Mouse (Mus musculus) embryonic facial prominence, embryonic 10.5 days (tissue): ENCODE data around the gene H60c. TPM values are rescaled to one million over a fixed set of nuclear protein-coding genes. Genes with fewer than 3 reads are reported as not detected.
"Not testable (repeated sequence)": the region's sequence is repeated elsewhere in the genome, so short reads cannot be mapped to it uniquely, and the experiment has no call there.

ENCODE experiments used
- DNase-seq: peaks from one replicate; pipeline ENCODE4 v3.0.0-alpha.2; 2017; ENCODE audit warnings: low spot score
- H3K27ac ChIP-seq: fragments of 300-500 bp; sonication (generic); replicated peaks from 2 replicates; pipeline ENCODE4 v1.5.1; 2016; ENCODE audit warnings: mild to moderate bottlenecking
- H3K27me3 ChIP-seq: fragments of 300-500 bp; sonication (generic); replicated peaks from 2 replicates; pipeline ENCODE4 v1.6.1; 2016; ENCODE audit warnings: low read depth, mild to moderate bottlenecking; ENCODE audit not compliant: poor library complexity, severe bottlenecking
- H3K36me3 ChIP-seq: fragments of 300-500 bp; sonication (generic); replicated peaks from 2 replicates; pipeline ENCODE4 v1.6.1; 2016; ENCODE audit warnings: mild to moderate bottlenecking, moderate library complexity
- H3K4me1 ChIP-seq: fragments of 300-500 bp; sonication (generic); 2 replicates; pipeline ENCODE4 v1.6.1; 2016
- H3K4me3 ChIP-seq: fragments of 300-500 bp; sonication (generic); 2 replicates; pipeline ENCODE4 v1.5.1; 2016; ENCODE audit warnings: mild to moderate bottlenecking, moderate library complexity
- H3K9me3 ChIP-seq: fragments of 300-500 bp; sonication (generic); 2 replicates; pipeline ENCODE4 v1.6.1; 2016; ENCODE audit warnings: mild to moderate bottlenecking
- WGBS: fragments of 180-500 bp; shearing (Covaris S2); methylation state at CpG from one replicate; pipeline ENCODE4 v1.1.7; 2016; 5-methylcytosine and 5-hydroxymethylcytosine counted together
- polyA plus RNA-seq: library from polyadenylated mRNA; unstranded; fragments of >200 nt; fragmentation: Nextera tagmentation; extraction: Ambion mirVana; gene quantifications from 2 replicates; pipeline ENCODE4 v1.2.1, GENCODE M21; 2016

The H60c gene
- polyA plus RNA-seq: not detected in 2 replicates

GRCm38 (mm10) chr10:3267671-3268070 lies at the start of gene H60c:
Gene H60c, minus strand, starts transcription at chr10:3267771.
- Histone ChIP-seq H3K4me3 (no peak within 1 kb of the TSS), H3K27me3 (no peaks in the 10 kb centered on the region), H3K4me1 (no peaks in the 10 kb centered on the region), H3K9me3 (peaks cover 8% of the 10 kb centered on the region; the same call in 1 of the 2 replicates), H3K36me3 (no peaks in the 10 kb centered on the region), H3K27ac (no peak within 1 kb of the TSS)
- no peak for DNase-seq
- WGBS: 77% methylated on average over 8 of the region's 8 CpGs

DNA sequence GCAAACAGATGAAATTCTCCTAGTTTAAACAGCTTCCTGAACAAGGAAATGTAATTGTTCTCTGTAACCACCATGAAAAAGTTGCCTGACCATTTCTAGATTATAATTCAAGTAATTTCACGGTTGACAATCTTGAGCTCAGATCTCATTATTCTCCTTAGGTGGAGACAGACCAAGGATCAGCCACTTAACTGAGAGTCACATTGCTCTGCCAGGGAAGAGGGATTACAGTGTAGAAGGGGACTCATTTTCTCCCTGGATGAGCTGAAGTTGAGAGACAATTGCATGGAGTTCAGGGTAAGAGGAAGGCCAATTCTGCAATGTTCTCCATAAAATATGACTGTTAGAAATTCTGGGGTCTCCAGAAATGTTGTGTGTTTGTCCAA lies 41.2 kb upstream of the H60c start:
- no peaks in the 10 kb centered on the region for H3K36me3 ChIP-seq
- 80% methylated on average over 1 of the region's 1 CpGs for WGBS
- peaks cover 9% of the 10 kb centered on the region; the same call in 1 of the 2 replicates for H3K9me3 ChIP-seq
- no peaks in the 10 kb centered on the region for H3K27me3 ChIP-seq
- no peaks in the 10 kb centered on the region for H3K4me1 ChIP-seq
- H3K4me3 ChIP-seq: no peak overlapping the region
- no peak overlapping the region for H3K27ac ChIP-seq
- DNase-seq: no peak

GRCm38 (mm10) chr10:3308180-3308820 lies 40.7 kb upstream of the H60c start:
- H3K27me3 ChIP-seq: no peaks in the 10 kb centered on the region
- H3K9me3 ChIP-seq: peaks cover 10% of the 10 kb centered on the region
- H3K36me3 ChIP-seq: no peaks in the 10 kb centered on the region
- H3K4me3 ChIP-seq: no peak overlapping the region
- 84% methylated on average over 4 of the region's 4 CpGs for WGBS
- no peaks in the 10 kb centered on the region for H3K4me1 ChIP-seq
- DNase-seq: no peak
- H3K27ac ChIP-seq: no peak overlapping the region

DNA sequence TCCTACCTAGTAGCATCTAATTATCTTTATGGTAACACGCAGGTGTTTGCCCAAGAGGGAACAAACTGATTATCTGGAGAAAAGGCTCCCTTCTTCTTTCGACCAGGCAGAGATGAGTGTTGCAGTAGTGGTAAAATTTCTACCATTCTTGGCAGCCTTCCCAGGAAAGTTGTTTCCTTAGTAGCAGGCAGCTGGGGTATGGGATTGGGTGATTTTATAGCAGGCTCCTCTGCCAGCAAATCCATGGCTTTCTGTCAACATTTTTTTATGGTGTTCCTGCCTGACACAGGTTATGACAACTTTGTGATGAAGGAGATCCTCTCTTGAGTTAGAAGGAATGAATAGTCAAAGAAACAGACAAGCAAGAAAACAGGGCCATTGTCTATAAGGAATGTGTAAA lies 40.2 kb upstream of the H60c start:
- peaks cover 12% of the 10 kb centered on the region for H3K9me3 ChIP-seq
- H3K4me1 ChIP-seq: no peaks in the 10 kb centered on the region
- no peaks in the 10 kb centered on the region for H3K36me3 ChIP-seq
- no peaks in the 10 kb centered on the region for H3K27me3 ChIP-seq
- H3K27ac ChIP-seq: no peak overlapping the region
- H3K4me3 ChIP-seq: no peak overlapping the region
- 88% methylated on average over 2 of the region's 2 CpGs for whole genome bisulfite sequencing
- DNase-seq: no peak

DNA sequence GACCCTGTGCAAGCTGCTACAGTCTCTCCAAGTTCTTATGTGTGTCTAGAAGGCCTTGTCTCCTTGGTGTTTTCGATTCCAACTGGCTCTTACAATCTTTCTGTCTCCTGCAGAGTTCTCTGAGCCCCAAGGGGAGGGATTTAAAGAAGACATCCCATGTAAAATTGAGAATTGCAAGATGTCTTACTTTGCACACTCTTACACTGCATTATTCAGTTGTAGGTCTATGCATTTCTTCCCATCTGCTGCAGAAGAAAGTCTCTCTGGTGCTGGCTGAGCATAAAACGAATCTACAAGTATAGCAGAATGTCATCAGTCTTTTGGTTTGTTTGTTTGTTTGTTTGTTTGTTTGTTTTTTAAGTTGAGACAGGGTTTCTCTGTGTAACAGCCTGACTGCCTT lies 26.4 kb upstream of the H60c start:
- Histone ChIP-seq H3K4me1 (no peaks in the 10 kb centered on the region), H3K27me3 (no peaks in the 10 kb centered on the region), H3K27ac (no peak overlapping the region), H3K36me3 (no peaks in the 10 kb centered on the region), H3K9me3 (peaks cover 7% of the 10 kb centered on the region; the same call in 1 of the 2 replicates), H3K4me3 (no peak overlapping the region)
- no peak for DNase-seq
- WGBS: 65% methylated on average over 2 of the region's 2 CpGs

GRCm38 (mm10) chr10:3281047-3281446 lies 13.5 kb upstream of the H60c start:
- H3K9me3 ChIP-seq: 0 out of 2 replicates have a peak, but pooled peaks cover under 1% of the 10 kb centered on the region
- H3K4me1 ChIP-seq: no peaks in the 10 kb centered on the region
- H3K4me3 ChIP-seq: no peak overlapping the region
- WGBS: 92% methylated on average over 2 of the region's 2 CpGs
- H3K27ac ChIP-seq: no peak overlapping the region
- H3K27me3 ChIP-seq: no peaks in the 10 kb centered on the region
- DNase-seq: no peak
- no peaks in the 10 kb centered on the region for H3K36me3 ChIP-seq

GRCm38 (mm10) chr10:3274065-3274464 lies 6.5 kb upstream of the H60c start:
- H3K4me1 ChIP-seq: no peaks in the 10 kb centered on the region
- 78% methylated on average over 3 of the region's 3 CpGs for WGBS
- no peak for DNase-seq
- H3K36me3 ChIP-seq: no peaks in the 10 kb centered on the region
- no peak overlapping the region for H3K27ac ChIP-seq
- H3K27me3 ChIP-seq: no peaks in the 10 kb centered on the region
- no peak overlapping the region for H3K4me3 ChIP-seq
- H3K9me3 ChIP-seq: 0 out of 2 replicates have a peak, but pooled peaks cover 6% of the 10 kb centered on the region

DNA sequence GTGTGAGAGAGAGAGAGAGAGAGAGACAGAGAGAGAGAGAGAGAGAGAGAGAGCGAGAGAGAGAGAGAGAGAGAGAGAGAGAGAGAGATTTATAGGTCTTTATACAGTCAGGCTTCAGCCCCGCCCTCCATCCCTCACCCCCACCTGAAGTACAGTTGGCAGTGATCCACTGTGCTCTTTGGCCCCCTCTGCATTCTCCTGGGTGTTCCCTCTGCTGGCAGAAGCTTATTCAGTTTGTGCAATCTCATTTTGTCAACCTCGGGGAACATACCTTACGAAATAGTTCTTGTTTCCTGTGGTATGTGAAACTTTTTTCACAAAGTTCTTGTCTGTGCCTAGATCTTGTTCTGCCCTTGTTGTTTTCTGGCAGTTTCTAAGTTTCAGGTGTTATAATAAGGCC lies 3.5 kb upstream of the H60c start:
- Histone ChIP-seq H3K27me3 (no peaks in the 10 kb centered on the region), H3K36me3 (no peaks in the 10 kb centered on the region), H3K4me1 (no peaks in the 10 kb centered on the region), H3K27ac (no peak overlapping the region), H3K9me3 (peaks cover 13% of the 10 kb centered on the region; the same call in 1 of the 2 replicates), H3K4me3 (no peak overlapping the region)
- 81% methylated on average over 4 of the region's 4 CpGs for WGBS
- no peak for DNase-seq

- no peaks in the 10 kb centered on the region for H3K36me3 ChIP-seq
- no peaks in the 10 kb centered on the region for H3K27me3 ChIP-seq
- WGBS: 75% methylated on average over 2 of the region's 2 CpGs
- H3K4me3 ChIP-seq: no peak overlapping the region
- H3K4me1 ChIP-seq: no peaks in the 10 kb centered on the region
- H3K27ac ChIP-seq: no peak overlapping the region
- no peak for DNase-seq
- H3K9me3 ChIP-seq: peaks cover 14% of the 10 kb centered on the region; the same call in 1 of the 2 replicates
Observed at GRCm38 (mm10) chr10:3266729-3267128, 842 bp downstream of the H60c start.

DNA sequence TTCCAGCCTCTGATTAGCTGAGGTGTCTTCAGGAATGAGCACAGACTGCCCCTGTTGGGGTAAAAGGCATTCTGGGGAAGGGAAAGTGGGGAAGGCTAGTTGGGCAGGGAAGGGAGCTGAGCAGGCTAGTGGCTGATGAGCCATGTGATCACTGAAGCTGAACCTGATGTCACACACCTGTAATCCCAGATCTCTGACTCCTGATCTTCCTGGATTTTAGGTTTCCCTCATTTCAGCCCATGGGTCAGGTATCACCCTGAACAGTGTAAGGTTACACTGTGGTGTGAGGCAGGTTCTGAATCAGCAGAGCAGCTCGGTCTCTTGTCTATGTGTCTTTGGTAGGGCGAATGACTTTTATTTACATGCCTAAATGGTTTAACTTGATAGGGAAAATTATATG lies 4.8 kb downstream of the H60c start:
- no peaks in the 10 kb centered on the region for H3K36me3 ChIP-seq
- H3K27ac ChIP-seq: no peak overlapping the region
- peaks cover 19% of the 10 kb centered on the region; the same call in 1 of the 2 replicates for H3K9me3 ChIP-seq
- 82% methylated on average over 2 of the region's 2 CpGs for WGBS
- no peak overlapping the region for H3K4me3 ChIP-seq
- DNase-seq: no peak
- H3K4me1 ChIP-seq: no peaks in the 10 kb centered on the region
- no peaks in the 10 kb centered on the region for H3K27me3 ChIP-seq

- no peak for DNase-seq
Observed at GRCm38 (mm10) chr10:3257391-3257790, 10.2 kb downstream of the H60c start.

DNA sequence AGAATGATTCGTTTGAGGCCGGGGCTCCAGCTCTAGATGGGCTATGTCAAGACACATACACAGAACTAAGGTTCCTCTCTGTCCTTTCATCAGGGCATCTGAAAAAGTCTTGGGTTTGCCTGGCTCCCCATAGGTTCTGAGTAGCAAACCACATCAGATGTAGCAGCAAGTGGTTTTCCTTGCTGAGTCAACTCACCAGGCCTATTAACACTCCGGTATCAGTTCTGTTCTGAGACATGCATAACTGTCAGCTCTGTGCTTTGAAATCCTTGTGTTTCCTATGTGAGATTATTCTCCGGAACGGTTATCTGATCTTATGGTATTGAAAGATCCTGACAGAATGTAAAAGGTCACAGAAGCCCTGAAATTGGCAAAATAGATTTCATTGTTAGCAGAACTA lies 29.1 kb downstream of the H60c start:
- peaks cover 19% of the 10 kb centered on the region for H3K9me3 ChIP-seq
- not testable (repeated sequence) for H3K27ac ChIP-seq, DNase-seq, H3K4me1 ChIP-seq, H3K4me3 ChIP-seq, H3K36me3 ChIP-seq, H3K27me3 ChIP-seq
- WGBS: 86% methylated on average over 5 of the region's 5 CpGs

More at GRCm38 (mm10) chr10:3257391-3257790, 10.2 kb downstream of the H60c start:
- no peak overlapping the region for H3K4me3 ChIP-seq
- H3K9me3 ChIP-seq: peaks cover 14% of the 10 kb centered on the region
- 92% methylated on average over 3 of the region's 3 CpGs for WGBS
- H3K27me3 ChIP-seq: no peaks in the 10 kb centered on the region
- no peak overlapping the region for H3K27ac ChIP-seq
- no peaks in the 10 kb centered on the region for H3K4me1 ChIP-seq
- no peaks in the 10 kb centered on the region for H3K36me3 ChIP-seq

- no peaks in the 10 kb centered on the region for H3K4me1 ChIP-seq
- peaks cover 19% of the 10 kb centered on the region for H3K9me3 ChIP-seq
- DNase-seq: no peak
- H3K36me3 ChIP-seq: no peaks in the 10 kb centered on the region
- H3K4me3 ChIP-seq: no peak overlapping the region
- no peaks in the 10 kb centered on the region for H3K27me3 ChIP-seq
- WGBS: 69% methylated on average over 5 of the region's 5 CpGs
- H3K27ac ChIP-seq: no peak overlapping the region
Observed at GRCm38 (mm10) chr10:3236638-3237270, 30.8 kb downstream of the H60c start.
